Mouse (Mus musculus) embryo, embryonic 11.5 days (tissue): ENCODE data around the gene Tspan5.

Experiments
- DNase-seq: peaks from one replicate; pipeline ENCODE4 v3.0.0-alpha.2; 2012; ENCODE audit warnings: low read depth, low spot score

Tspan5 gene

DNA sequence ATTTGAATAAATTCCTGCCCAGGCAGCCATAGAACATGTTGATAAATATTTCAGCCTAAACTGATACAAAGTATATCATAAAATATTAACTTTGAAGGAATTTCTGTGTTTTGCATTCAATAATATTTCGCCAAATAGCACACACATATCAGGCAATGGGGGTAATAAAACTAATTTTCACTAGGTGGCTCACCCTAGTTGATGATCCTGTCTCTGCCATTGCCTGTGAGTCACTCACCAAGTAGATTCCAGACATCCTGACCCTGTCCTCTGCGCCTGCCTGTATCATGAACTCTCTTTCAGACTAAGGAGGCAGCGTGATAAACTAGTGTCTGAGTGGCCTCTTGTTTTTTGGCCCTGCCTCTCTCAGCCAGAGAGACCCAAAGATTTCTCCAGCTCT is 105.8 kb downstream of the Tspan5 start:
- no peak for DNase-seq

DNA sequence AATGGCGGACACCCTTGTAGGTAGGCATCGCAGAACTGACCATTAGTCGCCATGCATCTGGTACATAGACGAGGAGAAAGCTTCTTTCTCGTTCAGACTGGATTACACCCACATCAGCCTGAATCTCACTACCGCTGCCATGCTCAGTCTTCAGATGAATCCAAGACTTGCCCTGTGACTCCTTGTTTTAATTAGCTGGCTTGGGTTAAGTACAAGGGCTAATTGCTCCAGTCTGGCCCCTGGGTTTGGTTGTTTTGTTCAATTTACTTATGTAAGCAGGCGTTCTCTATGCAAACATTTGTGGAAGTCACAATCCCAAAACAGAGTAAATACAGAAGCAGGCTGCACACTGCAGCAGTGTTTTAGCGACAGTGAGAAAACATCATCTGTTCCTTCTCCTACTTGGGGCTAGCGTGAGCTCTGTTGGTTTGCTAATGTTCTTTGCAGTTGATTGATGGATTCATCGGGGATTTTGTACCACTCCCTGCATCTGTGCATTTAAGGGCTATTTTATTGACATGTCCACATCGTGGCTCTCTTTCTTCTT is 107.8 kb downstream of the Tspan5 start:
- no peak for DNase-seq

GRCm38 (mm10) chr3:138851876-138852275 is 109.9 kb downstream of the Tspan5 start:
- DNase-seq = no peak

DNA sequence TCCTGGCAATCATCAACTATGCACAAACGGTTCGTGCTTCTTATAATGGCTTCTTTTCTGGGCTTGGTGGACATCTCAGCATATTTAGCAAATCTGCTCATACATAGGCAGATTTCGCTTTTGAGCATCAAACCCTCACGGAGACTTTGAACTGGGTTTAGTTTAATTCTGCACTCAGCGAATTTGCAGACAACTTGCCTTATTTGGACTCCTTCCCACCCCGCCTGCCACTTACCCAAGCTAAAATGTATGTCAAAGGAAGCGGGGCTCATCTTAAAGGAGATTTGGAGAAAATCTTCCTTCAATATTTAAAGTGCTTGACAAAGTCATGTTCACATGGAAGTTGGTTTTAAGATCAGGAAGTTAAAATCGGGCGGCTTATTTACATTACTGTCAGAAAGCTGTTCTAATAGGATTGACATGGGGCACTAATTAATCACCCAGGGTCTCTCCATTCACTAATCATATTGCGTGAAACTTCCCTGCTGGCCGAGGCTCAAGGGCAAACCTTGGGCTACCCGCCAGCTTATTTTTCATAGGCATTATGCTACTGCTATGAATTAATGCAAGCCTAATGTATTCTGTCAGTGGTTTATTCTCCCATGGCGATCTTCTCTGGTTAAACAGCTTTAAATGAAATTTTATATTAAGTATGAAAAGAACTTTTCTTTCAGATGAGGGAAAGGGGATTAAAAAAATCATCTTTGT is 111.1 kb downstream of the Tspan5 start:
- no peak for DNase-seq

DNA sequence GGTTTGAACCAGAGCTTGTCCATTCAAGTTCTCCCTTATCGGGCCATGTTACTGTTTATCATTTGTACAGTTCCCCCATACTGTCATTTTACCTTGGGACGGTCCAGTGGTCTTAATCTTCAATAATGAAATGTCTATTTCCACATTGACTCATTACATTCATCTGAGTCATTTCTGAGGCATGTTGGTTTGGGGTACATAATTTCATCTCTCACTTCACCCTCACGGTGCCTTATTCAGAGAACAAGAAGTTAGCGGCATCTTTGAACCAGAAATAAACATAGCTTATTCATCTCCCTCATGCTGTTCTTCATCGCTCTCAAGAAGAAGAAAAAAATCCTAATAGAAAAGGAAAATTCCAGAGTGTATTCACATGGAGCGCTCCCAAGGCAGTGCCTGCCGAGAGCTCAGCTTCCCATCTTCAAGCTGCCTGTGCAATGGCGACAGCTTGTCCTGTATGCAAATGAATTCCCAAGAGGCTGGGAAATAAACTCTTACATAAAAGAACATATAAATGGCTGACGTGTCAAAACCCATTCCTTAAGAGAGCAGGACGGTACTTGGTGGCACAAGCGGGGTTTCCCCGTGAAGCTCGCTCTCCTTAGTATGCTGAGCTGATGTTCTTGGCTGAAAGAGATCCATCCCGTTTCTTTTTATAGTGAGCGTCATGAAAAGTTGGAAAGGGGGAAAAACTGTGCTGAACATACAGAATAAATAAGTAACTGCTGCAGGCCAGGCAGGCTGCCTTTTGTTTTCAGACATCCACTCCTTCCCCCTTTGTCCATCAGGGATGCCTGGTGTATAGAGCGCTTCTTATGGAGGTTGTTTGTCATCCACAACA is 112.2 kb downstream of the Tspan5 start:
- DNase-seq = no peak

- no peak for DNase-seq
Observed at GRCm38 (mm10) chr3:138855387-138855786, 113.4 kb downstream of the Tspan5 start.

DNA sequence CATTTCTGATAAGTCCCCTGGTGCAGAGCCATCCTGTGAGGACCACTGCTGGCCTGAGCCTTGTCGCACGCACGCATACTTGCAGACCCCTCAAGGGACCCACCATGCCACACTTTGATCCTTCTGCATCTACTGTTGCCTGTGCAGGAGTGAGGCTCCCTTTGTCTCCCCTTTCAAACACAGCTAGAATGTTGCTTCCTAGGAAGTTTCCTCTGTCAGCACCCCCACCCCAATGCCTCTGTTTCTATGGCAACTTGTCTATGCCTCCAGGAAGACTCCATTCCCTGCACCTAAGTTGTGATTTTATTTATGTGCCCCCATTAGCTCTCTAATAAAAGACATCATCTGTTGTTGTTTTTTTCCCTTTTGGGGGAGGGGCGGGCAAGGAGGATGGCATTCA is 115.0 kb downstream of the Tspan5 start:
- no peak for DNase-seq

GRCm38 (mm10) chr3:138857805-138858546 is 116.0 kb downstream of the Tspan5 start:
- no peak for DNase-seq

DNA sequence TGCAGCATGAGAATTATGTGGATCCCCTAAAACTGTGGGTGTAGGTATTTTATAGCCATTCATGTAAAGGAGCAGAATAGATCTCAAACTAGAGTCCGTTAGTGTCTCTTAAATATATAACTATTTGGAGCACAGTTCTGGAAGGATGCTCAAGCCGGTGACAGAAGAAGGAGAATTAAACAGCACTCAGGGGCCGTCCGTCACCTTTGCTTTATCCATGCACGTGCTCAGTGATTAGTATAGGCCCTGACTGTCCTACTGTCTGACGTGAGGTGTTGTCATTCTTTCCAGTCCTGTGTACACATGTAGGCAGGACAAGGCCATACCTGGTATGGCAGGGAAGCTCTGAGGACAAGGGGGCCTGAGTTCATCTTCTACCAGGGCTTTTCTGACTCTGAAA is 116.7 kb downstream of the Tspan5 start:
- no peak for DNase-seq

- DNase-seq = no peak
Observed at GRCm38 (mm10) chr3:138859166-138859565, 117.2 kb downstream of the Tspan5 start.

GRCm38 (mm10) chr3:138859666-138860065 is 117.7 kb downstream of the Tspan5 start:
- no peak for DNase-seq

DNA sequence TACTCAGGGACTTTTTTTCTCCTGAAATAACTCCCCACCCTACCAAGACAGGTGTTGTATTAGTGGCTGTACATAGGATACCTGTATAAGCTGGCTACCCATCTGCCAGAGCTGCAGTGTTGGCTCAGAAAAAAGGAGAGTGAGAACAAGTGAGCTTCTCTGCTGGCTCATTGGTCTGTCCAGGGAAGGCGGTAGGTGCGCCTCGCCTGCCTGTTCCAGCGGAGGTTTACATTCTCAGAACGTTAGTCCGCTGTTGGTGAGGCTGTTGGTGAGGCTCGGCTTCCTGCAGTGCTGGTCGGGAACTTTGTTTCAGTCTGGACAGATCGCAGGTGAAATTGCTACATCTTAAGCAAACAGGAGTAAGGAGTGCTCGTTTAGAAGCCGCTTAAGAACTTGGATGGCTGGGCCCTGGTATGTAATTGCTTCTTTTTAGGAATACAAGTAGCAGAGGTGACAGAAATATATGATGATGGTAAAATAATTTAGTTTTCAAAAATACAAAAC is 118.3 kb downstream of the Tspan5 start:
- no peak for DNase-seq

DNA sequence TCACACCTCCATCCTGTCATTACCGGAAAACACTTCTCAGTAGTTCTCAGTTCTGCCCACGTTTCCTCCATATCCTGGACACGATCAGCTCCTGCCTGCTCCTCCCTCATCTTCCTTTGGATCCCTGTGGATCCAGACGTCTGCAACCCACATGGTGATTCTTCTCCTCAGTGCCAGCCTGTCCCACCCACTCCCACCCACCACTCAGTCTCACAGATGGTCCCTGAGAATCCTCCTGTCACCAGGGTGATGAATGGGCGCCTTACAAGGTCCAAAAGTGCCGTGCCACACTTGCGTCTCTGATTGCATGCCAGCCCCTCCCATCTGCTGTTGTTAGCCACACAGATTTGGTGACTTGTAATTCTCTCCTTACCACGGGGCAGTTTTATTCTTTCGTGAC is 119.0 kb downstream of the Tspan5 start:
- no peak for DNase-seq

- no peak for DNase-seq
Observed at GRCm38 (mm10) chr3:138861589-138861988, 119.6 kb downstream of the Tspan5 start.

- DNase-seq = no peak
Observed at GRCm38 (mm10) chr3:138864166-138864648, 122.2 kb downstream of the Tspan5 start.

GRCm38 (mm10) chr3:138865271-138865670 is 123.3 kb downstream of the Tspan5 start:
- DNase-seq = no peak

GRCm38 (mm10) chr3:138867149-138867848 is 125.3 kb downstream of the Tspan5 start:
- DNase-seq = no peak

DNA sequence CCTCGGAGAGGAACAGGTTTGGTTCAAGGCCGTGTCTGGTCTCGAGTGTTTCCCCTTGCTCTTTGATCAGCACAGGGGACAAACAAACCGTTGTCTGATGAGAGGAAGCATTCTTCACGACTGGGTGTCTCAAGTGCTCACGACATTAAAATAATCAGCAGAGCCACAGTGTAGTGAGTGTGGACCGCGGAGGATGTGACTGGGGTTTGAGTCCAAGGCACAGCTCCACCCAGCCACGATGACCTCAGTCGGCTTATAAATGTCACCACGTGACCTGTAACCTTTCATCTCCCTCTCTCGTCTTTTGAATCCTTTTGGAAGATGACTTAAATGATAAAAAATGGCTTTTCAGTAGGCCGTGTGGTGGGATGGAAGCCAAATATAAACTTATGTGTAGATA is 126.4 kb downstream of the Tspan5 start:
- no peak for DNase-seq

GRCm38 (mm10) chr3:138875282-138875681 is 133.3 kb downstream of the Tspan5 start:
- DNase-seq = no peak

DNA sequence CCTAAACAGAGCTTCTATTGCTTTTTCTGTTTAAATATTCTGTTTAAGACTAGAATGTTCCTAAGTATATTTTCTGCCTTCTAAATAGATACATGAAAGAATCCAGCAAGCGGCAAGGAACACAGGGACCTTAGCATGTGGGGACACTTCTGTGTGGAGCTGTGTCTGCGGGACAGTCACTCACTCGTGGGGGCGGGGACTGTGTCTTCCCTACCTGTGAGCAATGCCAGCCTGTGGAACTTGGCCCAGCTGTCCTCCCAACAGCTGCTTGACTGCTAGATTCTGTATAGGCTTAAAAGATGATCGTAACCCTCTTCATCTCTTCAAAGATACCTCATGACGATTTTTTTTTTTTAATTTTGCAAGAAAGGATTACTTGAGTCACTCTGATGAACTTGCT is 133.9 kb downstream of the Tspan5 start:
- no peak for DNase-seq

- DNase-seq = no peak
Observed at GRCm38 (mm10) chr3:138876418-138876817, 134.4 kb downstream of the Tspan5 start.
